Mouse (Mus musculus): ENCODE data around the gene Dhx40.

- no peak for TF ChIP-seq CTCF (IDR thresholded peaks at IDR 0.05; ENCODE audit: low read depth, low read length)
- TF ChIP-seq POLR2A (IDR thresholded peaks at IDR 0.05; ENCODE audit: insufficient read depth, low read length): no peak
These were observed 25.6 kb upstream of the Dhx40 start for GRCm38 (mm10) chr11:86833153-86833552.

All from ES-Bruce4 (cell line).